Mouse (Mus musculus) right cerebral cortex, adult 18-20 months (tissue): ENCODE measurements around the gene Tbl1xr1.

Experiments
- DNase-seq: peaks from one replicate; pipeline ENCODE4 v3.0.0; 2022; ENCODE audit warnings: mixed read lengths

The Tbl1xr1 gene

DNA sequence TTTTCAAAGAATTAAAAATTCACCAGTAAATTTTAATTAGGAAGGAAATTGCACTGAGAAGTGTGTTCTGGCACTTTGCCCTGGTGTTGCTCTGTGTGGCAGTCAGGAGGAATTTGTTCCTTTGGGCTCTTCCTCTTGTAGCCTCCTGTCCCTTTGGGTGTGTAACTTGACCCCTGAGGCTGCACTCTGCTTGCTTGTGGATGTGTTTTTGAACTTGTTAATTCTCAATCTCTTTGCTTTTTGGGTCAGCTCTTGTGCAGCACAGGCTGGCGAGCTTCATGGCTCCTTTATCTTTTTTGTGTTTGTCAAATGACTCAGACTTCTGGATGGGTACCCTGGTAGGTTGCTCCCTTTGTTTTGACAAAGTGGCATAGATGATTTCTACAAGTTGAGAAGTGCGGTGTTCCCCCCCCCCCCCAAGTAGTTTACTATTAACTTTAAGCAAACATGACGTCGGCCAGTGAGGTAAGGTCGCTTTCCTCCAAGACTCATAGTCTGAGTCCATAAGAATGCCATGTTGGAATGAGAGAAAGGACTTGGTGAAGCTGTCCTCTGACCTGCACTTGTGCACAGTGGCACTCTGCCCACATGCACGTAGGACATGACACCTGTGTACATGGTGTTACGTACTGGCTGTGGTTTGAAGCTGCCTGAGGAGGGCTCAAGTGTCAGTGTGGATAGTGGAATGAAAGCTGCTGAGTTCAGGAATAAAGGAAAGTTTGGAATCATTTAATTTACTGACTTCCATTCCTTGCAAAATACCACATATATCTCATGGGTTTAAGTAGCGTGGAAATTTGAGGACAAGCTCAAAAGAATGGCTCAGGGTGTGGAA, 14.2 kb downstream of the Tbl1xr1 start:
- DNase-seq, result no peak

DNA sequence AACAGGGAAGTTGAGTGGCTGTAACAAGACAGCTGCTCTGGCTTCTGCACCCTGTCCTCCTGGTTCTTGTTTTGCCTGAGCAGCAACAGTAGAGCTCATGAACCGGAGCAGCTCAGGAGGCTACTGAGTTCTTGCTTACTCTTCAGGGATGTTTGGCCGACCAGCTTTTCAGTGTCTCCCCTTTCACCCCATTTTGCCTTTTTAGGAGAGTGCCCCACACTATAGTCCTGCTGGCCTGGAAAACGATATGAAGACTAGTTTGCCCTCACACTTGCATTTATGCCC, 14.8 kb downstream of the Tbl1xr1 start:
- DNase-seq, result no peak

GRCm38 (mm10) chr3:22091681-22092080, 15.2 kb downstream of the Tbl1xr1 start:
- DNase-seq, result no peak

DNA sequence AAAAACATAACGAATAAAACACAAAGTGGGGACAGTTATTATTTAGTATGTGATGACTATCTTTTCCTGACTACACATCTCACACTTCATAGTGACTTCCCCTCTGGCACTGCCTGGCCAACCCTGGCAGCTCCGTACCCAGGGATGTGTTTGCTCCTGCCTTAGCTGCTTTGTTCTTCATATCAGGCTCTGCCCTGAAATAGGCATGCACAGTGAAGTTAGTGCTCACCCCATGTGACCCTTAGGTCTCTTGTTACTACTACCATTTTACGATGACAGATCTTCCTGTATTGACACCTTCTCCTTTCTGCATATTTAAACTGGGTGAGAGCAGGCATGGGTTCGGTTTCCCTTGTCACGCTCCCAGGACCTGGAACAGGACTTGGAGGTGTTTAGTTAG, 16.3 kb downstream of the Tbl1xr1 start:
- no peak for DNase-seq

- DNase-seq, result no peak
These were observed 27.6 kb downstream of the Tbl1xr1 start for GRCm38 (mm10) chr3:22103986-22104515.

GRCm38 (mm10) chr3:22105471-22105870, 29.0 kb downstream of the Tbl1xr1 start:
- no peak for DNase-seq

DNA sequence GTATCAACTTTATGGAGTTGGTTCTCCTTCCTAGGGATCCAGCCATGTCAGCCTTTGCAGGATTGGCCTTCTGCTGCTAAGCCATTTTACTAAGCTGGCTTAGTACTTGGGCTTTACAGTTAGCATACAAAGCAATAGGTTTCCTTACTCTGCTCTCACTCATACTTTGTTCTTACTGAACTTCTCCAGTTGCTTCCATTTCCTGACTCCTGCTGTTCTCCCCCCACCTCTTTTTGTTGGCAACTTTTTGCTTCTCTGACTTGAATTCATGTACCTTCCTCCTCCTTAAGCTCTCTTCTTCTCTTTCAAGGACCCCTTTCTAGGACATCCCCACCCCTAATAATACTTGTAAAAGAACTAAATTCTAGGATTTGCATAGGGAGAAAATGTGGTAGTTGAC, 31.6 kb downstream of the Tbl1xr1 start:
- DNase-seq, result no peak

GRCm38 (mm10) chr3:22109651-22110050, 33.2 kb downstream of the Tbl1xr1 start:
- DNase-seq, result no peak

GRCm38 (mm10) chr3:22113773-22114172, 37.3 kb downstream of the Tbl1xr1 start:
- no peak for DNase-seq

DNA sequence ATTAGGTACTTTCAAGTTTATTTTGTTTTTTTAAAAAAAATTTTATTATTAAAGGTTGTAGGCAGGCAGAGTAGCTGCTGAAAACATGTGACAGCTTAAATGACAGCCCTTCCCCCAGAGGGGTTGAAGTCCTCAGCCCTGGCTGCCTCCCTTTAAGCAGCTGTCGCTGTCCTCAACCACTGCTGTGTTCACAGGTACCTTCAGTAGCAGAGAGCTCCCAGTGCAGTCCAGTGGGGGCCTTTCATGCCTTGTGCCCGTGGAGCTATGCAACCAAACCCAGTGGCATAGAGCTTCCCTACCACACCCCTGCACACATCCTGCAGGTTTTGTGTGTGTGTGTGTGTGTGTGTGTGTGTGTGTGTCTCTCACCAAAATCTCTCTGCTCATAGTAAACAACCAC, 38.8 kb downstream of the Tbl1xr1 start:
- DNase-seq, result no peak

DNA sequence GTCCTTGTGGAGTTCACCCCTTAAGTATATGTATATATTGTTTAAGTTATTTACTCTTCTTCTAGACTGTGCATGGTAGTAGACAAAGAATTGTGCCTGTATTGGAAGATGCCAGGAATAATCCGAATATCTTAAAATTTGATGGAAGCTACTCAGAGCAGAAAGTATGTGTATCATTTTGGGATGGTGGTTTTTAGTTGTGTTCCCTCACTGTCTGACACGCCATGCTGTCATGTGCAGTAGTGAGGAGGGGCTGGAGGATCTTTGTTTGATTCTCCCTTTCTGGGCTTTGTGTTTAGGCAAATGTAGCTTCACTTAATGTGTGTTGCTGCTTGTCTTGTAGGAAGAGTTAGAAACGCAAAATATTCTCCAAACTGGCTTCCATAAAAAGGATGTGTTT, 39.2 kb downstream of the Tbl1xr1 start:
- DNase-seq, result no peak

DNA sequence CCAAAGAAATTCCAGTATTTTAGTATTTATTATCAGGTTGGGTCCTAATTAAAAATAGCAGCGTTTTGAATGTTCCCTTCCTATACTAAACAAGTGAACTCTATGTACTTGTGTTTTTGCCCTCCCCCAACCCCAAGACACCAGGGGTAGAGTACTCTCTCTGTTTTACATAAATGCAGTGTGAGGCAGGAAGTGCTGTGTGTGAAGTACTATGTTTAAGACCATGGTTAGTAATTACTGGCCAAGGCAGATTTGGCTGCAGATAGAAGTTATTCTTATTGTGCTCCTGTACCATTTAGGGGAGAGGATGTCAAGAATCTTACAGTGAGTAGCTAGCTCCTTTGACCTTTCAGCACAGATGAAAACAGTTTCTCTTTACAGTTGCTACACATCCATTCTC, 39.7 kb downstream of the Tbl1xr1 start:
- DNase-seq, result no peak

DNA sequence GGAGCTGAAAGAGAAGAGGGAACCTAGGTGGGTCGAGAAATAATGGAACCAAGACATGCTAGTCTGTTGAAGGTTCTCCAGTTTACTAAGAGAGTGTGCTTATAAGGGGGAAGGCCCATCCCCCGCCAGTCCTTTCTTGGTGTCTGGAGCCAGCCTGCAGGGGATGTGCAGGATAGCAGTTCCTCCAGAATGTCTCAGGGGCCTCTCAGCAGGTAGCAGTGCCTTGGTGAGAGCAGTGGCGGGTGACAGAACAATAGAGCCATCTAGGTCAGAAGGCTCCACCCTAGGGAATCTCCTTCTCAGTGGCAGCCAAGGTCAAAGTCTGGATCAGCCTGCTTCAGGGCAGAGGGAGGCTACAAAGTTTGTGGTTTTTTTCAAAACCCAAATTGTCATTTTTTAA, 45.3 kb downstream of the Tbl1xr1 start:
- no peak for DNase-seq

GRCm38 (mm10) chr3:22123145-22123544, 46.7 kb downstream of the Tbl1xr1 start:
- no peak for DNase-seq

DNA sequence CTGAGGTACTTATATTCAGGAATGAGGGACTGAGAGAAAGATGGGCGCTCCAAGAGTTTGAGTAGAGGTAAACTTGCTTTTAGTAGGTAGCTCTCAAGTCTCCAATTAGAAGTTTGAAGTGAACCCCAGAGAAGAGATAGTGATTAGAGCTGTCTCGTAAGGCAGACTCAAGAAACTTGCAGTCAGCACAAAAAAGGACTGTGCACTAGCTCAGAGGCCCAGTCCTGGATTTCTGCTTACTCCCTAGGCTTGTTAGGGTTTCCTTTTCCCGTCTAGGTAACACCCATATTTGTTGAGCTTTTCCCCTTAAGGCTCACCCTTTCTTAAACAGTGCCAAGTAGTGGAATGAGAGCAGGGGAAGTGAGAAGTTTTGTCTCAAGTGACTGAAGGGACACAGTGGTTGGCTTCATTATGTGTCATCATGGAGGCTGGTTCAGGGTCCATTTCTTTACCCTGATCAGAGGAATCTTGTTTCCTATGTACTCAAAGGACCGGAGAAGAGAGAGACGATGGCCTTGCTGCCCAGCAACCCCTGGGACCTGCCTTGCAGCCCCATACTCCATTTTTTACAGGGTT, 49.9 kb downstream of the Tbl1xr1 start:
- DNase-seq, result no peak

DNA sequence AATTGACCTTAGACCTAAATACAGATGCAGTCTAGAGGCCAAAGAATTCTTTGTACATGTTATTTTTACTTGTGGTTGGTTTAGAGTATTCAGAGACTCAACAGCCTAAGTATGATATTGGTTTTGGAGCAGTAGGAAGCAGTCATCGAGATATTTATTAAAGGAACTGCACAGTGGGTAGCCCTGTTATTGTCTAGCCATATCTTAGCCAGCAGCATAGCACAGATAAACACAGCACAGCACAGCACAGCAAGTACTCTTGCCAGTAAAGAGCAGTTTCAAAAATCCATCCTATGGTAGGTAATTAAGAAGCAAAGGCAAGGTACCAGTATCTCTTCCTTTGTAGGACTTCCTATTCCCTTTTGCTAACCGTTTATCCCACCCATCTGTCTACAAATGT, 54.8 kb downstream of the Tbl1xr1 start:
- no peak for DNase-seq

GRCm38 (mm10) chr3:22133626-22134025, 57.2 kb downstream of the Tbl1xr1 start:
- DNase-seq, result no peak

DNA sequence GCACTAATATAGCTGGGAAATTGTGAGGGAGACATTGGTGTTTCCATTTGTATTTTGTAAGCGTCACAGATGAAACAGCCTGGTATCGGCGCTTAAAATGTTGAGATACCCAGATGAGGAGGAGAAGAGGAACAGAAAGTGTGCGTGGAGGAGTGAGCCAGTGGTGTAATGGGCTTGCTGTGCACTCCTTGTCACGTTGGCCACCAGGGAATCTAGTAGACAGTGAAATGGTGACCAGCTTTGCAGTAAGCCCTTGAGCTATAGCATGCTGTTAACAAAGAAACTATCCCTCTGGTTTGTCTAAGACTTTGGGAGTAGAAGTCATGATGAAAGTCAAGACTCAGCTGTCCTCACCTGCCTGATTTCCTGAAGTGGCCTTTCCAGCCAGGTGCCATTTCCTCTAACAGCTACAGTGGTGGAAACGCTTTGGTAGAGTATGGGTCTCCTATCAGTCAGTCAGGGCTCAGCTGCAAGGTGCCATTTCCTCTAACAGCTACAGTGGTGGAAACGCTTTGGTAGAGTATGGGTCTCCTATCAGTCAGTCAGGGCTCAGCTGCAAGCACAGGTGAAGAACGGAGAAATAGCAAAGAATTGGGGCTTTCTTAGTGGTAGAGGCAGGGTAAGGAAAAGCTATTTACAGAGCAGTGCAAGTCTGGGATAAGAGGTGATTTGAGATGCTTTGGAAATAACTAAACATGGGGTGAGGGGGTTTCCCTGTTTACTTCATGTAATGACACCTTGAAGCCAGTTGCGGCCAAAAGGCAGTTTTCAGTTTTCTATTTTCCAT, 61.5 kb downstream of the Tbl1xr1 start:
- no peak for DNase-seq

GRCm38 (mm10) chr3:22138580-22139099, 62.2 kb downstream of the Tbl1xr1 start:
- no peak for DNase-seq

DNA sequence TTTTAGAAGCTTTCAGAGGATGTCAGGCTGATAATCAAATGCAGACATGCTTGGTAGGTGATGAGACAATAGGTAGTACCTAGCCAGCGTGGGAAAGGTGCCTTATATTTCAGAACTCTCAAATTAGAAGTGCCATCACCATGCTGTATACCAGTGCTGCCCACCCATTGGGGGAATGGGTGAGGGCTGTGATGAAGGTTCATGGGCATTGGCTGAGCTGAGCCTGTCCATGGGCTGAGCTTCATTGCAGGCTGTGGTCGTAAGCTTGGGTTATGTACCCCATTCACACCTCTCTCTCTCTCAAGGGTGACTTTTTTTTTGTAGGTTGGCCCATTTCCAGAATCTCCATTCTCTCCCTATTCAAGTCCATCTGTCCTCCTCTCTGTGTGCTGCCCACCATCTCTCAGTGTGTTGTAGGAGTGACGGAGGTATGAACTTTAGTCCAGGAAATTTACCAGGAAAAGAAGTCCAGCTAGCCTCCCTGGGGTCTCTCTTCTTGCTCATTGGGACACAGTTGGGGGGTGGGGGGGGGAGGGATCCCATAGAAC, 63.7 kb downstream of the Tbl1xr1 start:
- no peak for DNase-seq

- no peak for DNase-seq
These were observed 65.7 kb downstream of the Tbl1xr1 start for GRCm38 (mm10) chr3:22141984-22142719.

DNA sequence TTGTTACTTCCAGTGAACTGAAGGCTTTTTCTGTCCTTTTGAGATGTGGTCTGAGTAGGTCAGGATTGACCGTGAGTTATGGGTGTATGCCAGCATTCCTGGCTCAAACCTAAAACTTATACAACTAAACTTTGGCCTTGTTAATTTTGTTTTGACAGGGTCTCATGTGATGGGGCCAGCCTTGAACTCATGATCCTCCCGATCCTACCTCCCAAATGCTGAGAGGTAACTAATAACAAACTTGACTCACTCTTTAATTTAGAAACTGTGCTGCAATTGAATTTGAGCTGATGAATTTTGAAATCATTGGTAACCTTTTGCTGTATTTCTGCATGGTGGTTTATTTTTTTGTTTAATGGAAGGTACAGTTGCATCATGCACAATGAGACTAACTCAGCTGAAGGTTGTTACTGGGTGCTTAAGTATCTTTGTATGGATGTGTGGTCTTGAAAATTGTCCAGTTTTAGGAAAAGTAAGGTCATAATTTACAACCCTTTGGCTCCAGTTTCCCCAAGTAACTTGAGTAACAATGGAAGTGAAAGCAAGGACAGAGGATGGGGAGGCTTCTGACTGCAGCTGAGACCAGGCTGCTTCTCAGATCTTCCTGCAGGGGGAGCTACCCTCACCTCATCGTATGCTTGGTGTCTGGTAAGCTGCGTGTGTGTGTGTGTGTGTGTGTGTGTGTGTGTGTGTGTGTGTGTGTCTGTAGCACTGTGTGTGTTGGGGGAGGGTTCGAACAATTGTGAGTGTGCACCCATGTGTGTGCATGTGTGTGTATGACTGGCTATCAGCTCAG, 66.6 kb downstream of the Tbl1xr1 start:
- DNase-seq, result no peak
